Mouse (Mus musculus) midbrain, embryonic 14.5 days (tissue): Measurements from ENCODE around the gene Mllt6. TPM values are rescaled to one million over a fixed set of nuclear protein-coding genes. Genes with fewer than 3 reads are reported as not detected.

ENCODE experiments used
- ATAC-seq: fragments of 200-750 bp; cut with Nextera tagmentation; 2 replicates; pipeline ENCODE4 v1.8.0; 2017; ENCODE audit warnings: moderate number of reproducible peaks, moderate library complexity; ENCODE audit not compliant: low FRiP score, low TSS enrichment
- DNase-seq: peaks from one replicate; pipeline ENCODE4 v3.0.0-alpha.2; 2015
- H3K27ac ChIP-seq: fragments of 300-500 bp; sonication (generic); replicated peaks from 2 replicates; pipeline ENCODE4 v1.5.1; 2014; ENCODE audit warnings: mild to moderate bottlenecking, low read depth, low read length, moderate library complexity
- H3K27me3 ChIP-seq: fragments of 300-500 bp; sonication (generic); 2 replicates; pipeline ENCODE4 v1.6.1; 2014; ENCODE audit warnings: low read length, control low read depth, mixed read lengths; ENCODE audit not compliant: control insufficient read depth, insufficient read depth
- H3K36me3 ChIP-seq: fragments of 300-500 bp; sonication (generic); 2 replicates; pipeline ENCODE4 v1.6.1; 2014; ENCODE audit warnings: low read length, control low read depth; ENCODE audit not compliant: control insufficient read depth, insufficient read depth
- H3K4me1 ChIP-seq: fragments of 300-500 bp; sonication (generic); 2 replicates; pipeline ENCODE4 v1.6.1; 2014; ENCODE audit warnings: mild to moderate bottlenecking, antibody characterized with exemption, low read length, control low read depth; ENCODE audit not compliant: control insufficient read depth, insufficient read depth
- H3K4me2 ChIP-seq: fragments of 300-500 bp; sonication (generic); 2 replicates; pipeline ENCODE4 v1.6.1; 2014; ENCODE audit warnings: mild to moderate bottlenecking, low read length, moderate library complexity
- H3K4me3 ChIP-seq: fragments of 300-500 bp; sonication (generic); replicated peaks from 2 replicates; pipeline ENCODE4 v1.5.1; 2014; ENCODE audit warnings: low read depth, low read length
- H3K9ac ChIP-seq: fragments of 300-500 bp; sonication (generic); replicated peaks from 2 replicates; pipeline ENCODE4 v1.6.1; 2014; ENCODE audit warnings: mild to moderate bottlenecking, low read length, moderate library complexity
- H3K9me3 ChIP-seq: fragments of 300-500 bp; sonication (generic); 2 replicates; pipeline ENCODE4 v1.6.1; 2016; ENCODE audit warnings: low read length, control low read depth, mixed read lengths; ENCODE audit not compliant: control insufficient read depth
- WGBS: fragments of 180-500 bp; shearing (Covaris S2); extraction: QIAGEN DNeasy Blood & Tissue Kit; methylation state at CpG from one replicate; pipeline ENCODE4 v1.1.7; 2014; 5-methylcytosine and 5-hydroxymethylcytosine counted together
- polyA plus RNA-seq: library from polyadenylated mRNA; unstranded; fragments of >200 nt; fragmentation: Nextera tagmentation; extraction: Ambion mirVana; gene quantifications from 2 replicates; pipeline ENCODE4 v1.2.1, GENCODE M21; 2014

The Mllt6 gene
- polyA plus RNA-seq, 1 experiment from 2014 or later: 6.2 TPM

DNA sequence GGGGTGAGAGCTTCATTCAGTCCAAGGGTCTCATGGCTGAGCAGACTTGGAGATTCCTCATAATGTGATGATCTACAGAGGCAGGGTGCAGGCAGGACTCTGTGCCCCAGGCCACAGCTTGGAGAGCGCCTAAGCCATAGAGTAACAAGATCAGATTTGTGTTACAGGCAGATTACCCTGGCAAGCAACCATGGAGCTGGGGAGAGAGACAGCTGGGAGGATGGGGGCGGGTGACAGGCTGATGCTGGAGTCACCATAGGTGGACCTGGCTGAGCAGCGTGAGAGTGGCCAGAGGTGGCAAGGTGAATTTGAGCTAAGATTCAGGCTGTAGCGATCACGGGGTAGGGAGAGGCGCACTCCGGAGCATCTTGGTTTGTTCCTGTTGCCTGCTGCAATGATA lies 4.9 kb downstream of the Mllt6 start:
- ATAC-seq (no peak), DNase-seq (no peak)
- H3K27me3 ChIP-seq: no peaks in the 10 kb centered on the region
- 91% methylated on average over 7 of the region's 7 CpGs for WGBS
- no peaks in the 10 kb centered on the region for H3K9me3 ChIP-seq
- H3K4me2 ChIP-seq: no peak overlapping the region
- no peak overlapping the region for H3K9ac ChIP-seq
- H3K36me3 ChIP-seq: peaks cover 57% of the 10 kb centered on the region
- H3K4me3 ChIP-seq: no peak overlapping the region
- no peak overlapping the region for H3K27ac ChIP-seq
- H3K4me1 ChIP-seq: peaks cover 22% of the 10 kb centered on the region

DNA sequence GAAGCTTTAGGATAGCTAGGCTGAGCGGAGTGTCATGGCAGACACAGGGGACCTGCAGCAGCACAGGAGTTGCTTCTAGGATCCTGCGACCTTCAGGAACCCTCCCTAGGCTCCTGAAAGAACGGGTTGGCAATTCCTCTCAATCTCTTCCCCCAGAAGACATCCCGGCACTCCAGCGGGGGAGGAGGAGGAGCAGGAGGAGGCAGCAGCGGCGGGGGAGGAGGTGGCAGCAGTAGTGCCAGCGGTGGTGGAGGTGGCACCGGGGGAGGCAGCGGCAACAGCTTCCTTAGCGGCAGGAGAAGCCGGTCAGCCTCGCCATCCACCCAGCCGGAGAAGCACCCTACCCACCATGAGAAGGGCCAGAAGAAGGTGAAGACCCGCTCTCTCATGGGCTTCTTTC lies 6.1 kb downstream of the Mllt6 start:
- Histone ChIP-seq H3K27ac (no peak overlapping the region), H3K9ac (no peak overlapping the region; the same call in 1 of the 2 replicates), H3K4me2 (no peak overlapping the region), H3K4me1 (peaks cover 22% of the 10 kb centered on the region), H3K36me3 (peaks cover 68% of the 10 kb centered on the region), H3K4me3 (no peak overlapping the region), H3K9me3 (no peaks in the 10 kb centered on the region), H3K27me3 (no peaks in the 10 kb centered on the region)
- ATAC-seq: no peak
- no peak for DNase-seq
- WGBS: 41% methylated on average over 15 of the region's 15 CpGs

DNA sequence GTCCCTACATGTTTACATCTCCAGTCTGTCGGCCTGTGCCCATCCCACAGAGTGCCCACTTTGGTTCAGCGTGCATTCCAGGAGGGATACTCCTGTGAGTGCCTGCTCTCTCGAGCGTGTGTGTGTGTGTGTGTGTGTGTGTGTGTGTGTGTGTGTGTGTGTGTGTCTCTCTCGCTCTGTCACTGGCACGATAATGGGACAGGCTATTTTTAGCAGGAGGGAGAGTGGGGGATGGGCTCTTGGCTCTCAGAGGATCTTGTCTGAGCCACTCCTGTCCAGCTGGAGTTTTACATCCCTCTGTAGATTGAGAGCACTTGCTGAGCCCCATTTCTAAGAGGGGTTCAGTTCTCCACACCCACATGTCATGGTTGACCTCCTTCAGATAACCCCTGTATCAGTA lies 6.6 kb downstream of the Mllt6 start:
- no peak for ATAC-seq
- 30% methylated on average over 6 of the region's 6 CpGs for WGBS
- Histone ChIP-seq H3K4me2 (no peak overlapping the region), H3K27ac (no peak overlapping the region), H3K4me1 (peaks cover 19% of the 10 kb centered on the region), H3K36me3 (peaks cover 74% of the 10 kb centered on the region), H3K27me3 (no peaks in the 10 kb centered on the region), H3K4me3 (no peak overlapping the region), H3K9ac (no peak overlapping the region), H3K9me3 (no peaks in the 10 kb centered on the region)
- no peak for DNase-seq

DNA sequence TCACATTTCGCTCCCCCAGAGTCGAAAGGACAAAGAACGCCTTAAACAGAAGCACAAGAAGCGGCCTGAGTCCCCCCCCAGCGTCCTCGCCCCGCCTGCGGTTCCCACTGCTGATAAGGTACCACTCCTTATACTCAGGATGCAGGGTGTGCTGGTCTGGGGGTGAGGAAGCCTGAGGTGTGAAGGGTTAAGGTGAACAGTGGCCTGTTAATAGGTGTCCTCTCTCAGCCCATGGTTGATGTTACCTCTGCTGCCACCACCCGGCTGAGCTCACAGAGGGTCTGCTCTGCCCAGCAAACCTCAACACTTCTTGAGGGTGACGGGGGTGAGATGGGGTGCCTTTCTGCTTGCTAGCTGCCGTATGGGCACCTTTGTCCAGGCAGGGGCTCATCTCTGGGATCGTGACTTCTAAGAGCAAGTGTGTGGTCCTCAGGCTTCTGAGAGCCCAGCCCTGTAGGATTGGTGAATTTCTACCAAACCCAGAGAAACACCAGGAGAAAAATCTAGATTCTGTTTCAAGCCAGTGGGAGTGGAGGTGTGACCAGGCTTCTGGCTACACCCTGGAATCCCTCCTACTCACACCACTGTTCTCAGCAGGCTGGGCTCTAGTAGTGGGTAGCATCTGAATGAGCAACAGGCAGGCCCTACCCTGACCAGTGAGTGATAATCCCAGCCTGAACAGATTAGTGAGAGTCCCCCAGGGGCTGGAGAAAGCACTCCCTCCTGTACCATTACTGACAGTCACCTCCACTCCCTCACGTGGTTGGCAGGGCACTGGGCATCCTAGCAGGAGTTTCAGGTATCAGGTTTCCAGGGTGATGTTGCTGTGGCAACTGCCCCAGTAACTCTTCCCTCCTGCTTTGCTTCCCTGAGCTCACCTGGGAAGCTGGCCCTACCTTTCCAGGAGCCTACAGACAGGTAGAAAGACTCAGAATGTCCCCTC lies 7.3 kb downstream of the Mllt6 start:
- no peak for DNase-seq
- ATAC-seq: no peak
- no peak overlapping the region for H3K4me3 ChIP-seq
- 65% methylated on average over 13 of the region's 13 CpGs for WGBS
- no peak overlapping the region for H3K9ac ChIP-seq
- H3K9me3 ChIP-seq: no peaks in the 10 kb centered on the region
- peaks cover 80% of the 10 kb centered on the region for H3K36me3 ChIP-seq
- no peak overlapping the region for H3K27ac ChIP-seq
- no peaks in the 10 kb centered on the region for H3K27me3 ChIP-seq
- peaks cover 13% of the 10 kb centered on the region for H3K4me1 ChIP-seq
- no peak overlapping the region for H3K4me2 ChIP-seq

DNA sequence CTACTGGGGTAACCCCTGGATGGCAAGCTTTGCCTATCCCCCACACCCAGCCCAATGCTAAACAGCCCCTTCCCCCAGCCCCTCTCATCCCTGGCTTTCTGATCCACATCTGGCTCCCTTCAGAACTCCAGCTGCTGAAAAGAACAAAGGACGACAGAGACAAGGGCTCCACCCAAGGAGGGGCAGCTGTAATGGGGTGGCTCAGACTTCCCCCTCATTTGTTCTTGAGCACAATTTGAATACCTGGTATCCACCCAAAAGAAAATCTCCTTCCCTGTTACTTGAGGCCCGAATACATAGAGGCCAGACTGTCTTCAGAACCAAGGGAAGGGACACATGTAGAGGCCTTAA lies 7.9 kb downstream of the Mllt6 start:
- no peaks in the 10 kb centered on the region for H3K9me3 ChIP-seq
- H3K27ac ChIP-seq: no peak overlapping the region
- H3K9ac ChIP-seq: no peak overlapping the region
- no peaks in the 10 kb centered on the region for H3K27me3 ChIP-seq
- H3K36me3 ChIP-seq: peaks cover 86% of the 10 kb centered on the region
- no peak overlapping the region for H3K4me3 ChIP-seq
- DNase-seq (no peak), ATAC-seq (no peak)
- H3K4me2 ChIP-seq: no peak overlapping the region
- H3K4me1 ChIP-seq: peaks cover 12% of the 10 kb centered on the region; the same call in 1 of the 2 replicates
- WGBS: 35% methylated on average over 2 of the region's 2 CpGs

DNA sequence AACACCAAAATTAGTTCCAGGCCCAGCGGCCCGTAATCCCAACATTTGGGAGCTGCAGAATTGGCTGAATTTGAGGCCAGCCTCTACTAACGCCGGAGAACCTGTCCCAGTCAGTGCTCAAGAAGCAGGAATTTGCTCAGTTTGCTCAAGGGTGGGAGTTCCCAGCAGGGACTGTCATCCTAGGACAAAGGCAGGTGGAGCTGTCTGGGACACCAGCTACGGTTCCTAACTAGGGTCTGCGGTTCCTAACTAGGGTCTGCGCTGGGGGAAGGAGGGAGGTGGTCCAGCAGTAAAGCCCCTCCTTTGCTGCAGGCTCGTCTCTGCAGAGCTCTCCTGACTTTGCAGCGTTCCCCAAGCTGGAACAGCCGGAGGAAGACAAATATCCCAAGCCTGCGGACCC lies 9.9 kb downstream of the Mllt6 start:
- ATAC-seq (no peak), DNase-seq (no peak)
- H3K27ac ChIP-seq: no peak overlapping the region
- H3K9ac ChIP-seq: no peak overlapping the region
- H3K4me1 ChIP-seq: peaks cover 21% of the 10 kb centered on the region
- H3K27me3 ChIP-seq: no peaks in the 10 kb centered on the region
- no peak overlapping the region for H3K4me3 ChIP-seq
- 77% methylated on average over 11 of the region's 11 CpGs for WGBS
- no peaks in the 10 kb centered on the region for H3K9me3 ChIP-seq
- no peak overlapping the region for H3K4me2 ChIP-seq
- H3K36me3 ChIP-seq: peaks cover 95% of the 10 kb centered on the region

DNA sequence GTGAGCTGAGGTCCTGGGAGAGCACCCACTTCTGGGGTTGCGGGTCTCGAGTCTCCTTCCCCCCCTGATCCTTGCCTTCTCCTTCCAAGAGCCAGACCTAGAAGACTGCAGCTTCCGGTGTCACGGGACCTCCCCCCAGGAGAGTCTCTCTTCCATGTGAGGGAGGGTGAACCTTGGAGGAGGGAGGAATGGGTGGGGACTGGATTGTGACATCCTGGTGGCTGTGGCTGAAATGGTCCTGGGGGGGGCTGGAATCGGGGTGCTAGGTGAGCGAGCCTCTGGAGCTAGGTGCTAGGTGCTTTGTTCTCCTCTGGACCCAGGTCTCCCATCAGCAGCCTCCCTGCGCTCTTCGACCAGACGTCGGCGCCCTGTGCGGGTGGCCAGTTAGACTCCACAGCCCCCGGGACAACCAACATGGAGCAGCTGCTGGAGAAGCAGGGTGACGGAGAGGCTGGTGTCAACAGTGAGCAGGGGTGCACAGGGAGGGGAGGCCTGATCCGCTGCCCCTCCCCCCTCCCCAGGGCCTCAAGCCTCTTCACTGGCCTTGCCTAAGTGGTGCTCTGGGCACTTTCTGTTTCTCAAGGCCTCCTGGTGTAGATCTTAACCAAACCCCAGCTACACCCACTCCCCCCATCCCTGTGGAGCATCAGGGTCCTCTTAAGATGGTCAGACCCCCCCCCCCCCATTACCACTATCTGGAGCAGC lies 13.0 kb downstream of the Mllt6 start:
- DNase-seq: no peak
- no peak for ATAC-seq
- no peaks in the 10 kb centered on the region for H3K27me3 ChIP-seq
- no peaks in the 10 kb centered on the region for H3K9me3 ChIP-seq
- H3K4me2 ChIP-seq: no peak overlapping the region
- 0 out of 2 replicates have a peak overlapping the region, but pooled peaks have one; percentile 9 for H3K27ac ChIP-seq
- H3K9ac ChIP-seq: 0 out of 2 replicates have a peak overlapping the region, but pooled peaks have one; percentile 3
- H3K36me3 ChIP-seq: peaks cover 94% of the 10 kb centered on the region
- 83% methylated on average over 15 of the region's 15 CpGs for WGBS
- H3K4me1 ChIP-seq: peaks cover 9% of the 10 kb centered on the region; the same call in 1 of the 2 replicates
- H3K4me3 ChIP-seq: no peak overlapping the region

DNA sequence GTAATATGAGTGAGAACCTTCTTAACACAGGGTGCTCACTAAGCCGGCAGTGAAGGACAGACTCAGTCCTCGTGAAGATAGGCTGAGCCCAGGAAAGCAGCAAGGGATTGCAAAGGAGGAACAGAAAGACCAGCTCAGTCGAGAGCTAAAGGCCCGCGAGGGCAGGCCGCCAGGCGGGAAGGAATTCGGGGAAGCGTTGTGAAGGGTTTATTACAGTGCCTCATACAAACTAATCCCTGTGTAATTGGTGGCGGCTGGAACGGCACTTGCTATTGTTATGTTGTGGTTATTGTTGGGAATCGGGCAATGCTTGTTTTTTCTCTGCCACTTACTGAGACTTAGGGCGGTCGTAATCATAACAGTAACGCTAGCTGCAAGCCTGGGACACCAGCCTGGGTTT lies 14.2 kb downstream of the Mllt6 start:
- 11% methylated on average over 15 of the region's 15 CpGs for WGBS
- no peak overlapping the region for H3K9ac ChIP-seq
- H3K4me1 ChIP-seq: peaks cover 9% of the 10 kb centered on the region; the same call in 1 of the 2 replicates
- peak overlapping the region; percentile 9; the same call in 1 of the 2 replicates for H3K27ac ChIP-seq
- ATAC-seq: no peak
- no peak overlapping the region for H3K4me2 ChIP-seq
- no peaks in the 10 kb centered on the region for H3K9me3 ChIP-seq
- no peaks in the 10 kb centered on the region for H3K27me3 ChIP-seq
- H3K36me3 ChIP-seq: peaks cover 94% of the 10 kb centered on the region
- DNase-seq: peak; percentile 68
- H3K4me3 ChIP-seq: no peak overlapping the region
